20 mouse cellular contexts compared by ENCODE assay signal in the genomic region with DNA sequence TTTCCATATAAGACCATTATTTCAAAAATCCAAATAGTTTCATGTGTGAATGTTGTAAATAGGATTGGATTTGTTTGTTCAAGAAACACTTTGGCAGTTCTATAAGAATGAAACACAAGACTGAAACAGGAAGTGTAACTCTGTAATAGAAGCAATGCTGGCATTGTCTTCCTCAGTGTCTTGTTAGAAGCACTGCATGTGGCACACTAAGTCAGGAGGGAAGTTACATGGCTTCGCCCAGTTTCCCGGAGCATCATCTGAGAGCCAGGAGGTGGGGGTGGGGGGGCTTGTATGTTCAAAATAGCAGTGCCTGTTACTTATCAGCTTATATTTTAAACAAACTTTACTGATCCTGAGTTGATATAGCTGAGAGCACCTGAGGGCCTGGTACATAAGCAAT.
DNase-seq lines count a peak whose midpoint lies in the region; ATAC-seq and TF ChIP-seq lines count a peak whose summit lies in the region.
"Had no signal": no experiment of that assay in that cellular context is flagged by ENCODE, and none has a peak within 500 bp of the region (broad histone marks: within the 10 kb centered on the region; RNA-seq: fewer than 3 reads in every experiment).

No protein-coding gene starts in this region.

- H3K4me1 ChIP-seq in liver, embryonic 13.5 days (replicated peaks), result peaks cover 16% of the 10 kb centered on the region
- peaks cover 5% of the 10 kb centered on the region; the same call in 1 of the 2 replicates for H3K4me1 ChIP-seq in liver, embryonic 16.5 days (ENCODE audit: control insufficient read depth, low read depth, low read length)
- no peaks in the 10 kb centered on the region for H3K4me1 ChIP-seq in stomach, postnatal 0 days (replicated peaks; ENCODE audit: control insufficient read depth, insufficient read depth)
- H3K4me1 ChIP-seq: forebrain, embryonic 12.5 days; hindbrain, embryonic 15.5 days had no signal

- intact Hi-C loops in heart, postnatal 36 days (cut with DNase I), result no loop called here

- DNase-seq in liver, embryonic 13.5 days, result no peak
- no peak for DNase-seq in liver
- peak; percentile 16 for DNase-seq in adipocyte (ENCODE audit: low spot score)
- no peak for DNase-seq in stomach, postnatal 0 days (ENCODE audit: low spot score)
- no peak for DNase-seq in ovary, adult 18-20 months (ENCODE audit: low spot score)
- DNase-seq in heart, postnatal 36 days, result no peak
- DNase-seq: adrenal gland, postnatal 10 days; cerebellum, adult 2 months; gastrocnemius, postnatal 10 days; kidney, postnatal 14 days; lung, adult 18-20 months; spleen, adult 18-20 months; thymus, postnatal 14 days had no signal

- no peaks in the 10 kb centered on the region for H3K36me3 ChIP-seq in liver, embryonic 13.5 days
- no peaks in the 10 kb centered on the region for H3K36me3 ChIP-seq in liver, embryonic 16.5 days (ENCODE audit: control insufficient read depth, insufficient read depth)
- no peaks in the 10 kb centered on the region for H3K36me3 ChIP-seq in stomach, postnatal 0 days (ENCODE audit: control insufficient read depth, insufficient read depth, low read length)
- H3K36me3 ChIP-seq: forebrain, embryonic 12.5 days; hindbrain, embryonic 15.5 days; stomach, embryonic 15.5 days had no signal

- no peak overlapping the region for H3K9ac ChIP-seq in liver, embryonic 13.5 days
- H3K9ac ChIP-seq in liver, embryonic 16.5 days (ENCODE audit: low read depth, low read length), result no peak overlapping the region
- no peak overlapping the region for H3K9ac ChIP-seq in stomach, postnatal 0 days (ENCODE audit: low read length)
- H3K9ac ChIP-seq: forebrain, embryonic 12.5 days; hindbrain, embryonic 15.5 days; stomach, embryonic 15.5 days had no signal

- WGBS in liver, embryonic 13.5 days (ENCODE audit: insufficient replicate concordance), result 69% methylated on average over 2 of the region's 2 CpGs
- WGBS in liver, embryonic 16.5 days (ENCODE audit: insufficient replicate concordance), result 59% methylated on average over 2 of the region's 2 CpGs
- WGBS in stomach, postnatal 0 days, result 46% methylated on average over 2 of the region's 2 CpGs

- no peak for TF ChIP-seq CTCF in stomach, postnatal 0 days (IDR thresholded peaks at IDR 0.05; ENCODE audit: low read depth)

- no peak for ATAC-seq in liver, embryonic 13.5 days (ENCODE audit: low read depth)
- ATAC-seq in liver, embryonic 16.5 days (ENCODE audit: low read depth), result no peak
- no peak for ATAC-seq in stomach, postnatal 0 days (ENCODE audit: low FRiP score, low TSS enrichment)
- ATAC-seq: intestine, postnatal 0 days; midbrain, embryonic 16.5 days had no signal

- H3K4me3 ChIP-seq in liver, embryonic 13.5 days (replicated peaks), result no peak overlapping the region
- H3K4me3 ChIP-seq in liver, embryonic 16.5 days (ENCODE audit: low read depth, low read length), result no peak overlapping the region
- H3K4me3 ChIP-seq in stomach, postnatal 0 days (ENCODE audit: low read depth, low read length), result no peak overlapping the region
- H3K4me3 ChIP-seq: forebrain, embryonic 12.5 days; hindbrain, embryonic 15.5 days; stomach, embryonic 15.5 days had no signal

- H3K4me2 ChIP-seq in liver, embryonic 13.5 days, result no peak overlapping the region
- H3K4me2 ChIP-seq in liver, embryonic 16.5 days (ENCODE audit: low read depth, low read length), result no peak overlapping the region
- H3K4me2 ChIP-seq in stomach, postnatal 0 days (replicated peaks; ENCODE audit: low read depth), result no peak overlapping the region
- H3K4me2 ChIP-seq: forebrain, embryonic 12.5 days; heart, embryonic 11.5 days; hindbrain, embryonic 15.5 days; stomach, embryonic 15.5 days had no signal

- H3K9me3 ChIP-seq in liver, embryonic 13.5 days (replicated peaks), result no peaks in the 10 kb centered on the region
- H3K9me3 ChIP-seq in liver, embryonic 16.5 days (replicated peaks; ENCODE audit: control insufficient read depth, low read length), result no peaks in the 10 kb centered on the region
- no peaks in the 10 kb centered on the region for H3K9me3 ChIP-seq in stomach, postnatal 0 days (ENCODE audit: control insufficient read depth, low read length)
- H3K9me3 ChIP-seq: forebrain, embryonic 12.5 days; hindbrain, embryonic 15.5 days; stomach, embryonic 15.5 days had no signal

- TF ChIP-seq EP300 in stomach, postnatal 0 days (optimal IDR thresholded peaks at IDR 0.05), result no peak

- no peaks in the 10 kb centered on the region for H3K27me3 ChIP-seq in liver, embryonic 13.5 days
- no peaks in the 10 kb centered on the region for H3K27me3 ChIP-seq in liver, embryonic 16.5 days (ENCODE audit: control insufficient read depth, insufficient read depth, low read depth, low read length)
- no peaks in the 10 kb centered on the region for H3K27me3 ChIP-seq in stomach, postnatal 0 days (ENCODE audit: control insufficient read depth, insufficient read depth, low read length)
- H3K27me3 ChIP-seq: forebrain, embryonic 12.5 days; hindbrain, embryonic 15.5 days; stomach, embryonic 15.5 days had no signal

- 0 out of 2 replicates have a peak overlapping the region, but pooled peaks have one; percentile 10 for H3K27ac ChIP-seq in liver, embryonic 13.5 days
- H3K27ac ChIP-seq in liver, embryonic 16.5 days (ENCODE audit: low read length), result peak overlapping the region; percentile 33
- 0 out of 2 replicates have a peak overlapping the region, but pooled peaks have one; percentile 56 for H3K27ac ChIP-seq in stomach, postnatal 0 days (replicated peaks)
- H3K27ac ChIP-seq: forebrain, embryonic 12.5 days; hindbrain, embryonic 15.5 days had no signal
